Comparison of ENCODE assay signal across 9 mouse cellular contexts in genomic region chr16:13532840-13533239, GRCm38 (mm10).
A peak's percentile ranks its signal among the peaks of the same experiment; 100 is the strongest.
DNase-seq lines count a peak whose midpoint lies in the region; ATAC-seq and TF ChIP-seq lines count a peak whose summit lies in the region.
"Had no signal": no experiment of that assay in that cellular context is flagged by ENCODE, and none has a peak within 500 bp of the region (broad histone marks: within the 10 kb centered on the region; RNA-seq: fewer than 3 reads in every experiment).

No protein-coding gene starts in this region.

- H3K4me2 ChIP-seq in lung, embryonic 16.5 days (ENCODE audit: low read depth, low read length) = no peak overlapping the region
- H3K4me2 ChIP-seq: lung, embryonic 15.5 days had no signal

- H3K4me1 ChIP-seq in lung, embryonic 16.5 days (replicated peaks; ENCODE audit: control insufficient read depth, insufficient read depth, low read length) = peaks cover 8% of the 10 kb centered on the region

- TF ChIP-seq CTCF in layer of hippocampus, adult 2 months (conservative IDR thresholded peaks at IDR 0.05) = peak; percentile 82

- H3K4me3 ChIP-seq in layer of hippocampus, adult 2 months = no peak overlapping the region
- no peak overlapping the region for H3K4me3 ChIP-seq in lung, embryonic 16.5 days (ENCODE audit: low read length)
- H3K4me3 ChIP-seq: lung, embryonic 15.5 days had no signal

- no peaks in the 10 kb centered on the region for H3K27me3 ChIP-seq in lung, embryonic 16.5 days (ENCODE audit: control insufficient read depth, insufficient read depth, low read depth, low read length)
- H3K27me3 ChIP-seq: lung, embryonic 15.5 days had no signal

- no peaks in the 10 kb centered on the region for H3K9me3 ChIP-seq in lung, embryonic 16.5 days (ENCODE audit: control insufficient read depth, low read length)
- H3K9me3 ChIP-seq: lung, embryonic 15.5 days had no signal

- ATAC-seq in lung, embryonic 16.5 days (ENCODE audit: low read depth) = 0 out of 2 replicates have a peak, but pooled peaks have one; percentile 41

- H3K27ac ChIP-seq in layer of hippocampus, adult 2 months = no peak overlapping the region
- no peak overlapping the region for H3K27ac ChIP-seq in lung, embryonic 16.5 days (ENCODE audit: low read length)
- H3K27ac ChIP-seq: lung, embryonic 15.5 days had no signal

- H3K9ac ChIP-seq in lung, embryonic 16.5 days (ENCODE audit: low read length) = no peak overlapping the region
- H3K9ac ChIP-seq: lung, embryonic 15.5 days had no signal

- DNase-seq in adrenal gland, postnatal 14 days = peak; percentile 45
- DNase-seq in adrenal gland, adult 18-20 months (ENCODE audit: low spot score in 2 of 2) = no peak
- peak in 1 of 2 experiments; percentile 29 for DNase-seq in layer of hippocampus, adult 2 months (ENCODE audit: low spot score in 2 of 2)
- no peak for DNase-seq in layer of hippocampus, adult 9-11 months
- peak; percentile 17 for DNase-seq in c-Kit-positive CD71-negative TER-119-negative erythroid progenitor cells, embryonic 14.5 days (ENCODE audit: low read depth)
- no peak for DNase-seq in spleen, postnatal 14 days (ENCODE audit: low spot score in 2 of 2)
- DNase-seq in ovary, postnatal 36 days (ENCODE audit: low spot score) = no peak

- no peaks in the 10 kb centered on the region for H3K36me3 ChIP-seq in lung, embryonic 16.5 days (ENCODE audit: control insufficient read depth, insufficient read depth, low read length)
- H3K36me3 ChIP-seq: lung, embryonic 15.5 days had no signal

Comparison
In these comparisons a context has a peak if more than half of its experiments do, and no peak if none do; other contexts are left out.
1. DNase-seq: peak in adrenal gland, postnatal 14 days (single experiment) and c-Kit-positive CD71-negative TER-119-negative erythroid progenitor cells, embryonic 14.5 days (single experiment); none in adrenal gland, adult 18-20 months (0 of 2), layer of hippocampus, adult 9-11 months (single experiment), spleen, postnatal 14 days (0 of 2) and ovary, postnatal 36 days (single experiment).